Mouse (Mus musculus) neural tube, embryonic 13.5 days (tissue): Measurements from ENCODE around the gene Spic. TPM values are rescaled to one million over a fixed set of nuclear protein-coding genes. Genes with fewer than 3 reads are reported as not detected.

ENCODE experiments used
- ATAC-seq: fragments of 200-750 bp; cut with Nextera tagmentation; 2 replicates; pipeline ENCODE4 v1.8.0; 2017; ENCODE audit warnings: low read depth, mild to moderate bottlenecking, moderate TSS enrichment, moderate library complexity
- H3K27ac ChIP-seq: fragments of 300-500 bp; sonication (generic); replicated peaks from 2 replicates; pipeline ENCODE4 v1.5.1; 2015; ENCODE audit warnings: moderate library complexity, mild to moderate bottlenecking, inconsistent platforms
- H3K27me3 ChIP-seq: fragments of 300-500 bp; sonication (generic); 2 replicates; pipeline ENCODE4 v1.6.1; 2015; ENCODE audit warnings: mild to moderate bottlenecking, inconsistent platforms
- H3K36me3 ChIP-seq: fragments of 300-500 bp; sonication (generic); 2 replicates; pipeline ENCODE4 v1.6.1; 2015; ENCODE audit warnings: mild to moderate bottlenecking, inconsistent platforms
- H3K4me1 ChIP-seq: fragments of 300-500 bp; sonication (generic); replicated peaks from 2 replicates; pipeline ENCODE4 v1.6.1; 2015; ENCODE audit warnings: inconsistent platforms
- H3K4me2 ChIP-seq: fragments of 300-500 bp; sonication (generic); 2 replicates; pipeline ENCODE4 v1.6.1; 2015; ENCODE audit warnings: inconsistent platforms, mild to moderate bottlenecking, moderate library complexity
- H3K4me3 ChIP-seq: fragments of 300-500 bp; sonication (generic); 2 replicates; pipeline ENCODE4 v1.5.1; 2015; ENCODE audit warnings: mild to moderate bottlenecking, inconsistent platforms
- H3K9ac ChIP-seq: fragments of 300-500 bp; sonication (generic); 2 replicates; pipeline ENCODE4 v1.6.1; 2015; ENCODE audit warnings: moderate library complexity, mild to moderate bottlenecking, inconsistent platforms
- H3K9me3 ChIP-seq: fragments of 300-500 bp; sonication (generic); 2 replicates; pipeline ENCODE4 v1.6.1; 2016; ENCODE audit warnings: inconsistent platforms
- WGBS: fragments of 180-500 bp; shearing (Covaris S2); methylation state at CpG from one replicate; pipeline ENCODE4 v1.1.7; 2015; 5-methylcytosine and 5-hydroxymethylcytosine counted together
- polyA plus RNA-seq: library from polyadenylated mRNA; unstranded; fragments of >200 nt; fragmentation: Nextera tagmentation; extraction: Ambion mirVana; gene quantifications from 2 replicates; pipeline ENCODE4 v1.2.1, GENCODE M21; 2015

Gene Spic
- polyA plus RNA-seq, 1 experiment from 2014 or later: not detected

GRCm38 (mm10) chr10:88627052-88627451 lies 57.8 kb downstream of the Spic start:
- H3K4me1 ChIP-seq: no peaks in the 10 kb centered on the region
- no peaks in the 10 kb centered on the region for H3K27me3 ChIP-seq
- H3K36me3 ChIP-seq: no peaks in the 10 kb centered on the region
- no peaks in the 10 kb centered on the region for H3K9me3 ChIP-seq
- 48% methylated on average over 4 of the region's 4 CpGs for WGBS
- ATAC-seq: peak; percentile 72
- H3K4me2 ChIP-seq: no peak overlapping the region
- no peak overlapping the region for H3K27ac ChIP-seq
- no peak overlapping the region for H3K9ac ChIP-seq
- H3K4me3 ChIP-seq: no peak overlapping the region

GRCm38 (mm10) chr10:88626176-88626575 lies 58.6 kb downstream of the Spic start:
- Histone ChIP-seq H3K27me3 (no peaks in the 10 kb centered on the region), H3K4me3 (no peak overlapping the region), H3K27ac (no peak overlapping the region), H3K4me2 (no peak overlapping the region), H3K36me3 (no peaks in the 10 kb centered on the region), H3K9ac (no peak overlapping the region), H3K9me3 (no peaks in the 10 kb centered on the region), H3K4me1 (no peaks in the 10 kb centered on the region)
- ATAC-seq: no peak
- 70% methylated on average over 3 of the region's 3 CpGs for WGBS

Other genes starting within 250 kb of the Spic start
- 0.39 TPM in 1 of 2 replicates, not detected in the other for gene Sycp3, start 225.4 kb downstream of the Spic start, polyA plus RNA-seq
- 15.3 and 18.2 TPM in 2 replicates for gene Chpt1, start 180.9 kb downstream of the Spic start, polyA plus RNA-seq
- 2.8 and 5.8 TPM in 2 replicates for gene Mybpc1, start 79.9 kb downstream of the Spic start, polyA plus RNA-seq
- 157 and 159 TPM in 2 replicates for gene Arl1, start 45.8 kb upstream of the Spic start, polyA plus RNA-seq
- 7.3 and 7.9 TPM in 2 replicates for gene Utp20, start 141.8 kb upstream of the Spic start, polyA plus RNA-seq
- 0.11 TPM in 1 of 2 replicates, not detected in the other for gene Slc5a8, start 201.0 kb upstream of the Spic start, polyA plus RNA-seq